Mouse (Mus musculus) testis, postnatal 10 days (tissue): ENCODE data around the gene Nup37.

Experiments used
- DNase-seq: peaks from one replicate; pipeline ENCODE4 v3.0.0; 2021; ENCODE audit warnings: low spot score

Gene Nup37

DNA sequence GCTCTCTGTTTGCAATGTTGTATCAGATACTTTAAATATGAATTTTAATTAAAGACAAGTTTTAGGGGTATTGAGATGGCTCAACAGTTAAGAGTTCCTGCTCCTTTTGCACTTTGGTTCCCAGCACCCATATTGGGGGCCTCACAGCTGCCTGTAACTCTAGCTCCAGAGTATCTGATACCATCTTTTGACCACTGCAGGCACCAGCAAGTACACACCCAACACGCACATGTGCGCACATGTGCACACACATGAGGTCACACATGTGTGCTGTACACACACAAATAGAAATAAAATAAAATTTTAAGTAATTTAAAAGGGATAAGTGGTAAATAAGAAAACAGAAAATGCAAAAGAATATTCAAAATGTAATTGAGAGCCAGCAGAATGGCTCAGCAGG lies 81.2 kb downstream of the Nup37 start:
- no peak for DNase-seq
